Mouse (Mus musculus): ENCODE results near the gene Mapk9.

Mapk9 gene

GRCm38 (mm10) chr11:49840666-49841065, 5.9 kb upstream of the Mapk9 start:
- DNase-seq (ENCODE audit: low spot score) = no peak

GRCm38 (mm10) chr11:49841886-49842285, 4.7 kb upstream of the Mapk9 start:
- no peak for DNase-seq (ENCODE audit: low spot score)

GRCm38 (mm10) chr11:49842718-49843117, 3.8 kb upstream of the Mapk9 start:
- DNase-seq (ENCODE audit: low spot score) = no peak

GRCm38 (mm10) chr11:49844311-49844710, 2.2 kb upstream of the Mapk9 start:
- no peak for DNase-seq (ENCODE audit: low spot score)

GRCm38 (mm10) chr11:49844969-49845368, 1.6 kb upstream of the Mapk9 start:
- no peak for DNase-seq (ENCODE audit: low spot score)

GRCm38 (mm10) chr11:49845958-49846357, 593 bp upstream of the Mapk9 start:
- no peak for DNase-seq (ENCODE audit: low spot score)

GRCm38 (mm10) chr11:49847071-49847810, 690 bp downstream of the Mapk9 start:
- DNase-seq (ENCODE audit: low spot score) = no peak

- no peak for DNase-seq (ENCODE audit: low spot score)
Measured at GRCm38 (mm10) chr11:49847811-49848078, 1.2 kb downstream of the Mapk9 start.

GRCm38 (mm10) chr11:49848080-49848815, 1.7 kb downstream of the Mapk9 start:
- DNase-seq (ENCODE audit: low spot score) = no peak

- no peak for DNase-seq (ENCODE audit: low spot score)
Measured at GRCm38 (mm10) chr11:49850331-49850730, 3.8 kb downstream of the Mapk9 start.

- no peak for DNase-seq (ENCODE audit: low spot score)
Measured at GRCm38 (mm10) chr11:49855144-49855543, 8.6 kb downstream of the Mapk9 start.

GRCm38 (mm10) chr11:49861139-49861538, 14.6 kb downstream of the Mapk9 start:
- DNase-seq (ENCODE audit: low spot score) = no peak

- no peak for DNase-seq (ENCODE audit: low spot score)
Measured at GRCm38 (mm10) chr11:49863926-49864325, 17.4 kb downstream of the Mapk9 start.

- no peak for DNase-seq (ENCODE audit: low spot score)
Measured at GRCm38 (mm10) chr11:49867320-49867719, 20.8 kb downstream of the Mapk9 start.

- no peak for DNase-seq (ENCODE audit: low spot score)
Measured at GRCm38 (mm10) chr11:49869762-49870161, 23.2 kb downstream of the Mapk9 start.

GRCm38 (mm10) chr11:49871914-49872313, 25.4 kb downstream of the Mapk9 start:
- DNase-seq (ENCODE audit: low spot score) = no peak

- no peak for DNase-seq (ENCODE audit: low spot score)
Measured at GRCm38 (mm10) chr11:49872779-49873178, 26.2 kb downstream of the Mapk9 start.

GRCm38 (mm10) chr11:49876948-49877817, 30.6 kb downstream of the Mapk9 start:
- DNase-seq (ENCODE audit: low spot score) = no peak

GRCm38 (mm10) chr11:49879950-49880642, 33.5 kb downstream of the Mapk9 start:
- DNase-seq (ENCODE audit: low spot score) = no peak

GRCm38 (mm10) chr11:49883394-49883793, 36.8 kb downstream of the Mapk9 start:
- no peak for DNase-seq (ENCODE audit: low spot score)

- DNase-seq (ENCODE audit: low spot score) = no peak
Measured at GRCm38 (mm10) chr11:49888469-49888868, 41.9 kb downstream of the Mapk9 start.

GRCm38 (mm10) chr11:49891993-49892392, 45.4 kb downstream of the Mapk9 start:
- DNase-seq (ENCODE audit: low spot score) = no peak

All from urinary bladder, postnatal 10 days (tissue).